Mouse (Mus musculus) liver, embryonic 16.5 days (tissue): ENCODE measurements around the gene Sncb. TPM values are rescaled to one million over a fixed set of nuclear protein-coding genes. Genes with fewer than 3 reads are reported as not detected.

Experiments used
- ATAC-seq: fragments of 200-750 bp; cut with Nextera tagmentation; 2 replicates; pipeline ENCODE4 v1.8.0; 2017; ENCODE audit warnings: low read depth, mild to moderate bottlenecking, moderate number of reproducible peaks, moderate library complexity
- H3K27ac ChIP-seq: fragments of 300-500 bp; sonication (generic); 2 replicates; pipeline ENCODE4 v1.5.1; 2014; ENCODE audit warnings: mild to moderate bottlenecking, low read length
- H3K27me3 ChIP-seq: fragments of 300-500 bp; sonication (generic); 2 replicates; pipeline ENCODE4 v1.6.1; 2014; ENCODE audit warnings: low read depth, low read length, mixed read lengths; ENCODE audit not compliant: control insufficient read depth, insufficient read depth
- H3K36me3 ChIP-seq: fragments of 300-500 bp; sonication (generic); 2 replicates; pipeline ENCODE4 v1.6.1; 2014; ENCODE audit warnings: mild to moderate bottlenecking; ENCODE audit not compliant: control insufficient read depth, insufficient read depth
- H3K4me1 ChIP-seq: fragments of 300-500 bp; sonication (generic); 2 replicates; pipeline ENCODE4 v1.6.1; 2014; ENCODE audit warnings: low read depth, low read length, mixed read lengths; ENCODE audit not compliant: control insufficient read depth
- H3K4me2 ChIP-seq: fragments of 300-500 bp; sonication (generic); 2 replicates; pipeline ENCODE4 v1.6.1; 2014; ENCODE audit warnings: low read depth, low read length, mixed read lengths
- H3K4me3 ChIP-seq: fragments of 300-500 bp; sonication (generic); 2 replicates; pipeline ENCODE4 v1.5.1; 2014; ENCODE audit warnings: low read depth, mild to moderate bottlenecking, low read length
- H3K9ac ChIP-seq: fragments of 300-500 bp; sonication (generic); 2 replicates; pipeline ENCODE4 v1.6.1; 2014; ENCODE audit warnings: low read depth, low read length
- H3K9me3 ChIP-seq: fragments of 300-500 bp; sonication (generic); replicated peaks from 2 replicates; pipeline ENCODE4 v1.6.1; 2016; ENCODE audit warnings: low read length; ENCODE audit not compliant: control insufficient read depth
- WGBS: fragments of 180-500 bp; shearing (Covaris S2); extraction: QIAGEN DNeasy Blood & Tissue Kit; methylation state at CpG from one replicate; pipeline ENCODE4 v1.1.7; 2014; ENCODE audit not compliant: insufficient replicate concordance; 5-methylcytosine and 5-hydroxymethylcytosine counted together
- polyA plus RNA-seq: library from polyadenylated mRNA; unstranded; fragments of >200 nt; fragmentation: Nextera tagmentation; extraction: Ambion mirVana; gene quantifications from 2 replicates; pipeline ENCODE4 v1.2.1, GENCODE M21; 2015

The Sncb gene
- polyA plus RNA-seq, 1 experiment from 2014 or later: not detected

DNA sequence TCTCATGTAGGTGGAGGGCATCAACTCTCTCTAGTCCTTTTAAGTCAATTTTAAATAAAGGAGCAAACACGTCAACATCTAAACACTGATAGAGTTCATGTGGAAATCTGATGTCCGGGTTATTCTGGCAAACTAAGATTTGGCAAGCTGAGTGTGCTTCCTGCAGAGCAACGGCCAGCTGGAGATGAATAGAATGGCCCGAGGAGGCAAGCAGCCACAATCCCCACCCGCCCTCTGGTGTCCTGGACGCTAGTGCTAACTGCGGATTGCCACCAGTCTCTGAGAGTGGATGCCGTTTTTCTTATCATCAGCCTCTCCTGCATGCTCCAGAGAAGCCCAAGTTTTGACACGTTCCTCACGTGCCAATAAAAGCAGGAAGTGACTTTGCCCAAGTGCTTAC, 19.5 kb downstream of the Sncb start:
- Histone ChIP-seq H3K4me1 (no peaks in the 10 kb centered on the region; the same call in 1 of the 2 replicates), H3K9ac (no peak overlapping the region), H3K27ac (no peak overlapping the region), H3K36me3 (no peaks in the 10 kb centered on the region), H3K4me2 (no peak overlapping the region), H3K27me3 (peaks cover 44% of the 10 kb centered on the region), H3K9me3 (no peaks in the 10 kb centered on the region), H3K4me3 (no peak overlapping the region)
- 36% methylated on average over 10 of the region's 10 CpGs for WGBS
- ATAC-seq: no peak

DNA sequence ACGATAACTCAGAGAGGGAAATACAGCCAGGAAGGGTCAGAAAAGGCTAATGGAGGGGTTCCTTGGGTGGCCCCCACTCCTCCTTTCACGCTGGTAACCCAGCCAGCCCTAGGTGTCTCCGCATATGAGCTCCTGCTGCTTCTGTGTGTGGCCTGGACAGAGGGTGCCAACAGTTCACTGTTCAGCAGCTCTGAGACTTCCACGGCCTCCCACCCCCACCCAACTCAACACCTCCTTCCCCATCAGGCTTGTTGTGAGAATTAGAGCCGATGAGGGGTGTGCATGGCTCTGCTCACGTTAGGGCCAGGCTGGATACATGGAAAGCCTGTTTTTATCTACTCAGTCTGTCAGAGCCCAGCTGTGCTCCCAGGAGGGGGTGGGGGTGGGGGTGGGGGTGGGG, 20.3 kb downstream of the Sncb start:
- Histone ChIP-seq H3K9me3 (no peaks in the 10 kb centered on the region), H3K27ac (no peak overlapping the region), H3K4me2 (no peak overlapping the region), H3K4me1 (no peaks in the 10 kb centered on the region; the same call in 1 of the 2 replicates), H3K4me3 (no peak overlapping the region), H3K36me3 (no peaks in the 10 kb centered on the region), H3K9ac (no peak overlapping the region), H3K27me3 (peaks cover 40% of the 10 kb centered on the region)
- ATAC-seq: no peak
- WGBS: 40% methylated on average over 6 of the region's 6 CpGs

- Histone ChIP-seq H3K4me2 (peak overlapping the region; percentile 44; the same call in 1 of the 2 replicates), H3K27me3 (peaks cover 40% of the 10 kb centered on the region), H3K4me3 (peak overlapping the region; percentile 23), H3K9me3 (no peaks in the 10 kb centered on the region), H3K9ac (no peak overlapping the region), H3K27ac (no peak overlapping the region), H3K36me3 (no peaks in the 10 kb centered on the region), H3K4me1 (no peaks in the 10 kb centered on the region)
- 5% methylated on average over 34 of the region's 34 CpGs for WGBS
- no peak for ATAC-seq
These were observed 28.2 kb downstream of the Sncb start for GRCm38 (mm10) chr13:54738213-54738601.

DNA sequence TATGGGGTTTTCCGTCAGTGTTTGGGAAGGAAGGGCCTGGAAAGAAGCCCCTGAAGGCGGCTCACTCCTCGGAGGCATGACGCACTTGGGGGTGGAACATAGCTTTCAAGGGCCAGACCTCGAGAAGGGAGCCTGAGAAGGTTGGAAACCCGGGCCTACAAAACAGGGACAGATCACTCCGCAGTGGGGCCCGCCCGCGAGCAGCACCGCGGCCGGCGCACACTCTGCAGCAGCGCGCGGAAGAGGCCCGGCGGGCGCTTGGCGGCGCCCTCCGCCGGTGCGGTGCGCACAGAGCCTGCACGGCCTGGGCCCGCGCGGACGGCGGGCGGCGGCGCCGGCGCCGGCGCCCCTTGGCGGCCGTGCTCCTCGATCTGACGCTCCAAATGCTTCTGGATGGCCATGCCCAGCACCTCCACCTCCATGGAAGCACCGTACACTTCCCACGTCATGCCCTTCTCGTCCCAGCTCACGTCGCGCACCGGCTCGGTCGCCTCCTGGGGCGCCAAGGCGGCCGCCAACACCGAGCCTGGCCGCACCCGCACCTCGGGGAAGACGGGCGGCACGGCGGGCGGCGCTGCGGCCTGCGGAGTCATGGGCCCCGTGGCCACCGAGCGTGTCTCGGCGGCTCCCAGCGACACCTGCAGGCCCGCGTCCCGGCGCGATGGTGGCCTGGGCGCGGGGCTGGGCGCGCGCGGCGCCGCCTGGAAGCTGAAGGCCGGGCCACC, 28.7 kb downstream of the Sncb start:
- H3K9me3 ChIP-seq: no peaks in the 10 kb centered on the region
- H3K36me3 ChIP-seq: no peaks in the 10 kb centered on the region
- WGBS: 2% methylated on average over 76 of the region's 87 CpGs
- no peak overlapping the region for H3K27ac ChIP-seq
- no peaks in the 10 kb centered on the region for H3K4me1 ChIP-seq
- H3K4me2 ChIP-seq: peak overlapping the region; percentile 44
- peaks cover 40% of the 10 kb centered on the region for H3K27me3 ChIP-seq
- no peak overlapping the region for H3K9ac ChIP-seq
- H3K4me3 ChIP-seq: peak overlapping the region; percentile 23
- ATAC-seq: peak; percentile 41; the same call in 1 of the 2 replicates

- Histone ChIP-seq H3K36me3 (no peaks in the 10 kb centered on the region), H3K4me2 (no peak overlapping the region), H3K27ac (no peak overlapping the region), H3K27me3 (peaks cover 40% of the 10 kb centered on the region), H3K9me3 (no peaks in the 10 kb centered on the region), H3K9ac (no peak overlapping the region), H3K4me1 (no peaks in the 10 kb centered on the region), H3K4me3 (no peak overlapping the region)
- WGBS: 6% methylated on average over 3 of the region's 3 CpGs
- ATAC-seq: no peak
These were observed 29.5 kb downstream of the Sncb start for GRCm38 (mm10) chr13:54736931-54737330.

- Histone ChIP-seq H3K9me3 (no peaks in the 10 kb centered on the region), H3K36me3 (peaks cover 5% of the 10 kb centered on the region), H3K27me3 (no peaks in the 10 kb centered on the region), H3K4me3 (no peak overlapping the region), H3K4me1 (no peaks in the 10 kb centered on the region), H3K27ac (no peak overlapping the region), H3K9ac (no peak overlapping the region), H3K4me2 (no peak overlapping the region)
- ATAC-seq: no peak
- WGBS: 65% methylated on average over 11 of the region's 11 CpGs
These were observed 40.3 kb downstream of the Sncb start for GRCm38 (mm10) chr13:54726131-54726530.

DNA sequence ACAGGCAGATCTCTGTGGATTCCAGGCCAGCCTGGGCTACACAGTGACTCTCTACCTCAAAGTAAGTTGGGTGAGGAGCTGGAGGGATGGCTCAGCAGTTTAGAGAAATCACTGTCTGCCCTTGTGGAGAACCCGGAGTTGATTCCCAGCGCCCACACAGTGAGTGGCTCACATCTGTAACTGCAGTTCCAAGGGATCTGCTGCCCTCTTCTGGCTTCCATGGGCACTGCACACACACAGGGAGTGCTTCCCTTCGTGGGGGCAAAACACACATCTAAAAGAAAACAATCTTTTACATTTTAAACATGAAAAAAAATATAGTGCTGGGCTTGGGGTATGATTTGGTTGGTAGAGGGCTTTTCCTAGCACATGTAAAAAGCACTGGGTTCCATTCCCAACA, 43.3 kb downstream of the Sncb start:
- no peak for ATAC-seq
- no peak overlapping the region for H3K4me2 ChIP-seq
- H3K4me1 ChIP-seq: no peaks in the 10 kb centered on the region
- no peak overlapping the region for H3K4me3 ChIP-seq
- H3K9me3 ChIP-seq: no peaks in the 10 kb centered on the region
- H3K27me3 ChIP-seq: no peaks in the 10 kb centered on the region
- no peak overlapping the region for H3K27ac ChIP-seq
- no peak overlapping the region for H3K9ac ChIP-seq
- H3K36me3 ChIP-seq: peaks cover 5% of the 10 kb centered on the region
- WGBS: 76% methylated on average over 3 of the region's 3 CpGs

GRCm38 (mm10) chr13:54716916-54717315, 49.5 kb downstream of the Sncb start:
- Histone ChIP-seq H3K9me3 (no peaks in the 10 kb centered on the region), H3K4me3 (no peak overlapping the region), H3K27me3 (no peaks in the 10 kb centered on the region), H3K4me2 (no peak overlapping the region), H3K36me3 (no peaks in the 10 kb centered on the region; the same call in 1 of the 2 replicates), H3K27ac (no peak overlapping the region), H3K9ac (no peak overlapping the region), H3K4me1 (no peaks in the 10 kb centered on the region)
- ATAC-seq: no peak
- WGBS: 3% methylated on average over 5 of the region's 5 CpGs

DNA sequence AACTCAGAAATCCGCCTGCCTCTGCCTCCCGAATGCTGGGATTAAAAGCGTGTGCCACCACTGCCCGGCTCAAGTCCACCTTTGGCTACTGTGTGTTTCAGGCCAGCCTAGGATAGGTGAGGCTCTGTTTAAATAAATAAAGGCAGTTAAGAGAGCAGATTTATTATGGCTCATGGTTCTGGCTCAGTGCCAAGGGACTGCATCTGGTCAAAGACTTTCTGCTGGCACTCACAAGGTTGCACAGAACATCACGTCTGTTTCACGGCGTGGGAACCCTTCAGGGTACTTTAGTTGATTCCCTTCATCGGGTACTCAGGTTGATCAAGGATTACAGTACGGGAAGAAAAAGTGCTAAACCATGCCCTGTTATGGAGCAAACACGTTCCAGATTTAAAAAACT, 51.4 kb downstream of the Sncb start:
- WGBS: 67% methylated on average over 10 of the region's 10 CpGs
- Histone ChIP-seq H3K4me2 (no peak overlapping the region), H3K36me3 (no peaks in the 10 kb centered on the region; the same call in 1 of the 2 replicates), H3K9me3 (no peaks in the 10 kb centered on the region), H3K4me1 (no peaks in the 10 kb centered on the region), H3K27ac (no peak overlapping the region), H3K9ac (no peak overlapping the region), H3K27me3 (no peaks in the 10 kb centered on the region), H3K4me3 (no peak overlapping the region)
- no peak for ATAC-seq
